Mouse (Mus musculus): ENCODE data around the gene Katnbl1. TPM values are rescaled to one million over a fixed set of nuclear protein-coding genes. Genes with fewer than 3 reads are reported as not detected.
"Not testable (repeated sequence)": the region's sequence is repeated elsewhere in the genome, so short reads cannot be mapped to it uniquely, and the experiment has no call there.

The Katnbl1 gene
- total and polyA plus RNA-seq, 2 experiments from 2014 or later, result 3.5 to 13.3 TPM

GRCm38 (mm10) chr2:112448510-112449059, 69.6 kb downstream of the Katnbl1 start:
- TF ChIP-seq CTCF (IDR thresholded peaks at IDR 0.05; ENCODE audit: low read depth) (no peak), EP300 (IDR thresholded peaks at IDR 0.05; ENCODE audit: low read depth) (no peak)
- DNase-seq (ENCODE audit: low spot score) (no peak), ATAC-seq (ENCODE audit: insufficient read depth, low read depth) (no peak)
- Histone ChIP-seq H3K27me3 (ENCODE audit: control insufficient read depth, insufficient read depth, low read length) (no peaks in the 10 kb centered on the region), H3K27ac (ENCODE audit: low read depth) (no peak overlapping the region), H3K36me3 (replicated peaks; ENCODE audit: control insufficient read depth, insufficient read depth, low read length) (no peaks in the 10 kb centered on the region), H3K4me2 (ENCODE audit: low read depth, low read length) (no peak overlapping the region), H3K9ac (replicated peaks; ENCODE audit: low read depth, low read length) (no peak overlapping the region), H3K4me3 (ENCODE audit: low read depth, low read length) (no peak overlapping the region), H3K4me1 (ENCODE audit: control insufficient read depth, insufficient read depth) (no peaks in the 10 kb centered on the region), H3K9me3 (replicated peaks; ENCODE audit: control insufficient read depth, low read length) (no peaks in the 10 kb centered on the region)

- no peak for DNase-seq (ENCODE audit: low spot score)
- H3K4me2 ChIP-seq (ENCODE audit: low read depth, low read length), result no peak overlapping the region
- WGBS, result 22% methylated on average over 4 of the region's 4 CpGs
- peaks cover 8% of the 10 kb centered on the region; the same call in 1 of the 2 replicates for H3K4me1 ChIP-seq (ENCODE audit: control insufficient read depth, insufficient read depth)
- H3K9ac ChIP-seq (replicated peaks; ENCODE audit: low read depth, low read length), result no peak overlapping the region
- H3K27ac ChIP-seq (ENCODE audit: low read depth), result no peak overlapping the region
- TF ChIP-seq CTCF (IDR thresholded peaks at IDR 0.05; ENCODE audit: low read depth), result peak; percentile 55
- TF ChIP-seq EP300 (IDR thresholded peaks at IDR 0.05; ENCODE audit: low read depth), result no peak
- H3K27me3 ChIP-seq (ENCODE audit: control insufficient read depth, insufficient read depth, low read length), result no peaks in the 10 kb centered on the region
- no peaks in the 10 kb centered on the region for H3K36me3 ChIP-seq (replicated peaks; ENCODE audit: control insufficient read depth, insufficient read depth, low read length)
- no peak for ATAC-seq (ENCODE audit: insufficient read depth, low read depth)
- H3K4me3 ChIP-seq (ENCODE audit: low read depth, low read length), result no peak overlapping the region
- no peaks in the 10 kb centered on the region for H3K9me3 ChIP-seq (replicated peaks; ENCODE audit: control insufficient read depth, low read length)
These were observed 70.7 kb downstream of the Katnbl1 start for GRCm38 (mm10) chr2:112449597-112450296.

GRCm38 (mm10) chr2:112452513-112452912, 73.5 kb downstream of the Katnbl1 start:
- DNase-seq (ENCODE audit: low spot score); H3K4me2 ChIP-seq (ENCODE audit: low read depth, low read length); H3K27me3 ChIP-seq (ENCODE audit: control insufficient read depth, insufficient read depth, low read length); H3K9ac ChIP-seq (replicated peaks; ENCODE audit: low read depth, low read length); H3K9me3 ChIP-seq (replicated peaks; ENCODE audit: control insufficient read depth, low read length); H3K4me3 ChIP-seq (ENCODE audit: low read depth, low read length); ATAC-seq (ENCODE audit: insufficient read depth, low read depth); H3K36me3 ChIP-seq (replicated peaks; ENCODE audit: control insufficient read depth, insufficient read depth, low read length); H3K27ac ChIP-seq (ENCODE audit: low read depth): not testable (repeated sequence)
- H3K4me1 ChIP-seq (ENCODE audit: control insufficient read depth, insufficient read depth), result peaks cover 16% of the 10 kb centered on the region; the same call in 1 of the 2 replicates

- H3K9me3 ChIP-seq (replicated peaks; ENCODE audit: control insufficient read depth, low read length), result no peaks in the 10 kb centered on the region
- peak overlapping the region; percentile 82 for H3K9ac ChIP-seq (replicated peaks; ENCODE audit: low read depth, low read length)
- H3K4me1 ChIP-seq (ENCODE audit: control insufficient read depth, insufficient read depth), result peaks cover 16% of the 10 kb centered on the region; the same call in 1 of the 2 replicates
- peak overlapping the region; percentile 77 for H3K4me2 ChIP-seq (ENCODE audit: low read depth, low read length)
- peak overlapping the region; percentile 72 for H3K4me3 ChIP-seq (ENCODE audit: low read depth, low read length)
- no peaks in the 10 kb centered on the region for H3K27me3 ChIP-seq (ENCODE audit: control insufficient read depth, insufficient read depth, low read length)
- H3K36me3 ChIP-seq (replicated peaks; ENCODE audit: control insufficient read depth, insufficient read depth, low read length), result no peaks in the 10 kb centered on the region; the same call in 1 of the 2 replicates
- 27% methylated on average over 17 of the region's 17 CpGs for WGBS
- ATAC-seq (ENCODE audit: insufficient read depth, low read depth), result peak; percentile 43
- DNase-seq (ENCODE audit: low spot score), result no peak
- peak overlapping the region; percentile 82 for H3K27ac ChIP-seq (ENCODE audit: low read depth)
- TF ChIP-seq EP300 (IDR thresholded peaks at IDR 0.05; ENCODE audit: low read depth) (no peak), CTCF (IDR thresholded peaks at IDR 0.05; ENCODE audit: low read depth) (no peak)
These were observed 75.3 kb downstream of the Katnbl1 start for GRCm38 (mm10) chr2:112454125-112454861.

GRCm38 (mm10) chr2:112454862-112455564, 76.0 kb downstream of the Katnbl1 start, which contains the start of gene Emc7:
Gene Emc7 (plus strand): TSS chr2:112454997.
- Histone ChIP-seq H3K36me3 (replicated peaks; ENCODE audit: control insufficient read depth, insufficient read depth, low read length) (no peaks in the 10 kb centered on the region; the same call in none of the 2 replicates), H3K9me3 (replicated peaks; ENCODE audit: control insufficient read depth, low read length) (no peaks in the 10 kb centered on the region), H3K4me1 (ENCODE audit: control insufficient read depth, insufficient read depth) (peaks cover 16% of the 10 kb centered on the region; the same call in 1 of the 2 replicates), H3K9ac (replicated peaks; ENCODE audit: low read depth, low read length) (peak within 1 kb of the TSS; percentile 82), H3K4me2 (ENCODE audit: low read depth, low read length) (peak within 1 kb of the TSS; percentile 78), H3K27me3 (ENCODE audit: control insufficient read depth, insufficient read depth, low read length) (no peaks in the 10 kb centered on the region), H3K4me3 (ENCODE audit: low read depth, low read length) (peak within 1 kb of the TSS; percentile 72), H3K27ac (ENCODE audit: low read depth) (peak within 1 kb of the TSS; percentile 82)
- no peak for TF ChIP-seq CTCF (IDR thresholded peaks at IDR 0.05; ENCODE audit: low read depth)
- no peak for TF ChIP-seq EP300 (IDR thresholded peaks at IDR 0.05; ENCODE audit: low read depth)
- peak; percentile 99 for ATAC-seq (ENCODE audit: insufficient read depth, low read depth)
- under 1% methylated on average over 49 of the region's 49 CpGs for WGBS
- peak; percentile 95 for DNase-seq (ENCODE audit: low spot score)

All from heart, postnatal 0 days (tissue).